Mouse (Mus musculus) CD8-positive naive resting alpha-beta T cell, adult 2 months (primary cell): Measurements from ENCODE around the gene Orc1.
A peak's percentile ranks its signal among the peaks of the same experiment; 100 is the strongest.

Experiments
- DNase-seq, 2 experiments: peaks; one replicate each; pipeline ENCODE4 v3.0.0; 2022; ENCODE audit warnings: low read depth in 2 of 2, low spot score in 2 of 2

Gene Orc1

GRCm38 (mm10) chr4:108578840-108579742 lies at the start of gene Orc1, which contains the start of gene Prpf38a:
TSS of gene Orc1 (plus strand) at chr4:108579423.
TSS of gene Prpf38a (minus strand) at chr4:108579336.
- DNase-seq = peak; percentile 96 to 99

DNA sequence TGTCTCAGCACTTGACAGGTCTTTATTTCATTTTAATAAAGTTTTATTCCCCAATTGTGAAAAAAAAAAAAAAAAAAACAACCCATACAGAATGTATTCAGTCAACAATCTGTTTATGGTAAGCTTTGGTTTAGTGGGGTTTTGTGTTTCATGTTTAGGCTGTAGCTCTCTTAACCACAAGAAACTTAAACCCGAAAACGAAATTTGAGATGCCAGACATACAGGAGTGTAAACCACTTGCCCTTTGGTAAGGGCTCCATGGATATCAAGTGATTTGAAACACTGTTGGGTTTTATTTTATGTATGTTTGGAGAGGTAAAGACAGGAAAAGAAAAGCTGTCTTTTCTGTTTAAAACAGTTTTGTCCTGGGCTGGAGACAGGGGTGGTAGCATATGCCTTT lies 39.5 kb upstream of the Orc1 start:
- no peak for DNase-seq

DNA sequence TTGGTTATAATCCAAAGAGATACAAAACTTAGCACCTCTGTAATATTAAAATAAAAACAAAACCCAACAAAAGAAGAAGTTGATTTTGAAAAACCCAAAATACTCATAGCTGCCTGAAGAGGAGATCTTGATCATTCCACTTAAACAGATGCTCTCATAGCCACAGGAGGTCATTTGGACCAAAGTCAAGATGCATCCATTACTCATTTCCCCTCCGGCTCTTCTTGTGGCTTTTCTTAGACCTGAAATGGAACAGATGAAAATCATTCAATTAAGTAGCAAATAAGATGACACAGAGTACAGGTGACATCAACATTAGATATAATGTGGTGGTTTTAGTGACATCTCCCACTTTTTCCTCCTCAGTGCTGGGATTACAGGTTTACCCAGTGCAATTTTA lies 14.2 kb upstream of the Orc1 start:
- DNase-seq = no peak

GRCm38 (mm10) chr4:108572644-108573043 lies 6.6 kb upstream of the Orc1 start:
- DNase-seq = no peak

- DNase-seq = no peak
Measured at GRCm38 (mm10) chr4:108579743-108580411, 654 bp downstream of the Orc1 start.

DNA sequence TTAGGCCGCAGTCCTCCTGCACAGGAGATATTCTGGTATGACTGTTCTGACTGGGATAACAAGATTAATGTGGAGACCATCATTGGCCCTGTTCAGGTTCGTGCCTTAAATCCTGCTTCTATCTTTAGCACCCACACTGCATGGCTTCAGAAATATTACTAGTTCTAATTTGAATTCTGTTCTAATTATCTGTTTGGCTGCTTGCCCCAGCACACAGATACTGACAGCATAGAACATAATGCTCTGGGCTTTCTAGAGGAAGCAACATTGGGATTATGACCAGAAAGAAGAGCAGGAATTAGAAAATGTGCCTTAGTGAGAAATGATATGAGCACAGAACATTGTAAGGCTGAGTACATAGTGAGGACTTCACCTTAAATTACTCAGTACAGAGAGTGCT lies 14.2 kb downstream of the Orc1 start:
- DNase-seq = no peak

DNA sequence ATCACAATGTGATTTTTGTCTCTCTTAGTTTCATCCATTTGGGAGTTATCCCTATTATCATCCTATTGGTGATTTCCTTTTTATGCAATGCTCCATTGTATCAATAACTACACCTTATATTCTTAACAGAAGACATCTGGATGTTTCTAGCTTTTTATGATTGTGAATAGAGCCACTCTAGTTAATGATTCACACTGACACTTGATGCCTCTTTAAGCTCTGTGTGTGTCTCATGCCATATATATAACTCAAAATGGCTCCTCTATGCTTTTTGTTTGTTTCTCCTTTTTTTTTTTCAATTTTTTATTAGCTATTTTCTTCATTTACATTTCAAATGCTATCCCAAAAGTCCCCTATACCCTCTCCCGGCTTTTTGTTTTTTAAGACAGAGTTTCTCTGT lies 16.6 kb downstream of the Orc1 start:
- no peak for DNase-seq

- DNase-seq = no peak
Measured at GRCm38 (mm10) chr4:108598306-108598705, 19.1 kb downstream of the Orc1 start.

DNA sequence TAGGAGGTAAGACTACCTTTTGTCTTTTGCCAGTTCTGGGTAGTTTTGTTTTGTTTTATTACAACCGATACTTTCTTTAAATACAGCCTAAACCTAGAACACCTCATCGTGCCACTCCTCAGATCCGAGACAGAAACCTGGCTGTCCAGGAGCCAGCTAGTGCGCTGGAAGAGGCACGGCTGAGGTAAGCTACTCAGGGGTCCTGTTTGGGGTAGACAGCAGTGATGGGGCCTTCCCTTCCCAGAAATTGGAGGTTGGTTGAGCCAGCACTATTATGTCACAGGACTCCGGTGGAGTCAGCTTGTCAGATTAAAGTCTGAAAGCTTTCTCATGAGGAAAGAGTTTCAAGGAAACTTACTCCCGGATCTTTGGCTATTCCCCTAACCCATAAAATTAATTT lies 22.6 kb downstream of the Orc1 start:
- no peak for DNase-seq

DNA sequence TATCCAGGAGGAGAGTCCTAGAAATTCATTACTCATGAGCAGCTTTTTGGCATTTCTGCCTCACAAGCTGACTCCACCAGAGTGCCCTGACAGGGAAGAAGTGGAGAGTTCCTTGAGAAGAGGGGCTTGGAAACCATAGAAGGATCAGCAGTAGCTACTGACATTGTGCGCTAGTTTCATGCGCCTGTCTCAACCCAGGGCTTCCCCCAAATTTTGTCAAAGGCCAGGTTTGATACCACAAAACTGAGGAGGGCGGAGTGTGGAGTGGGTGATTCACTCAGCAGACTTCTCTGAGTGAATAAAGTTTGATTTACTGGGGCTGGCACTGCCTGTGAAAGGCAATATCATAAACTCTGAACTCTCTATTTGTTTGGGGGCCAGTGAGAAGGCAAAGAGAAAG lies 29.4 kb downstream of the Orc1 start:
- DNase-seq = no peak

- DNase-seq = no peak
Measured at GRCm38 (mm10) chr4:108610935-108611334, 31.7 kb downstream of the Orc1 start.

- DNase-seq = no peak
Measured at GRCm38 (mm10) chr4:108618586-108618985, 39.4 kb downstream of the Orc1 start.

DNA sequence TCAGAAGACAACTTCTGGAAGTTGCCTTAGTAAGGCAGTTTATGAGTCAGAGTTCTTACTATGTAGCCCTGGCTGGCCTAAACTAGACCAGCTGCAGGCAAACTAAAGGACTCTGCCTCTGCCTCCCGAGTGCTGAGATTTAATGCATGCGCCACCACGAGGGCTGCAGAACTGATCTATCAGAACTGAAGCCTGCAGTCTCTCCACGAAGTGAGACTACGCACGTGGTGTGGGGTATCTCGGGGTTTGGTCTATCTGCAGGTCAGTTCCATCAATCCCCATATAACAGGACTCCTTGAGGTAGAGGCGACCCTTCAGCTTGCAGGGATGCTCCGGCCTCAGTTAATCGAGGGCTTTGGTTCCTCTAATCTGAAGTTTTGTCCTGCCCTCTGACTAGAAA lies 39.9 kb downstream of the Orc1 start:
- DNase-seq = no peak

DNA sequence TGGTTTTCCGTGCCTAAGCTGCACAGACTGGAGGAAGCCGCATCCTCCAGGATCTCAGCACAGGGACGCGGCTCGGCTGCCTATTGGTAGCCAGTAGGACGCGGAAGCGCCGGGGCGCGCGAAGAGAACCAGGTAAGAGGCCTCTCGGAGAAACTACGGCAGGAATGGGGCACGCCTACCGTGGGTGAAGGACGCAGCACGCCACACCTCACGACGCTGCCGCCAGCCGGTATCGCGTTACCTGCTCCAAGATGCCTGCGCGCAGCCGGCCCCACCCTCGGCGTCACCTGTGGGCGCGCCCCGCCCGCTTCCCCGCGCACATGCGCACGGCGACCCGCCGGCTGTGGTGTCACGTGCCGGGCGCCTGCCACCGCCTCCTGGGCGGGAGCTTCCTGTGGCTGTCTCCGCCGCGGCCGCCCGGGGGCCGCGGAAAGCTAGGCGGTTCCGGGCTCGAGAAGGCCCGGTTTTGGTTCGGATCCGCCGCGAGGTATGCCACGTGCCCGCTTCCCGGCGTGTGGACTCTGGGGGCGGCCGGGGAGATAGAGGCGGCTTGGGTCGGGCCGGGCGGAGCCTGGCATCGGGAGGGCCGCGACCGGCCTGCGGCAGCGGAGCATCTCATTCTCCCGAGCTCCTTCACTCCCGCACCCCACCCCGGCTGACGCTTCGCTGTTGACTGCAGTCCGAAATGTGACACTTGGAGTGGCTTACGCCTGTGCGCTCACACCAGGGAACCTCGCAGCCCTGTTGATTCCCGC lies 40.5 kb downstream of the Orc1 start, which contains the start of gene Cc2d1b:
TSS of gene Cc2d1b (plus strand) at position 354 of the 755 bp plus-strand sequence.
- peak; percentile 90 to 91 for DNase-seq

GRCm38 (mm10) chr4:108620536-108620935 lies 41.3 kb downstream of the Orc1 start:
- DNase-seq = no peak

DNA sequence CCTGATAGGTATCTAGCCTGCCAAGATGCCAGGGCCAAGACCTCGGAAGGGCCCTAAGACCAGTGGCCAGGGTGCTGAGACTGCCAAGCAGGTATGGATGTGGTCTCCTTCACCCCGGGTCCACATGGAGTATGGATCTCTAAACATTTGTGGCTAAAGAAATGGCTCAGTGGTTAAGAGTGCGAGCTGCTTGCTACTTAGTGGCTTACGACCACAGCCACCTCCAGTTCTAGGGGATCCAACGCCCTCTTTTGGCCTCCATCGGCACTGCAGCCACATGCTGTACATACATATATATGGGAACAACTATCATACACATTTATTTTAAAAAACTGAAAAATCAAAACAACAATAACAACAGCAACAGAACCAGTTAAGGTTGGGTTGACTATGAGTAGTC lies 42.3 kb downstream of the Orc1 start:
- DNase-seq = peak in 1 of 2 experiments; percentile 29

DNA sequence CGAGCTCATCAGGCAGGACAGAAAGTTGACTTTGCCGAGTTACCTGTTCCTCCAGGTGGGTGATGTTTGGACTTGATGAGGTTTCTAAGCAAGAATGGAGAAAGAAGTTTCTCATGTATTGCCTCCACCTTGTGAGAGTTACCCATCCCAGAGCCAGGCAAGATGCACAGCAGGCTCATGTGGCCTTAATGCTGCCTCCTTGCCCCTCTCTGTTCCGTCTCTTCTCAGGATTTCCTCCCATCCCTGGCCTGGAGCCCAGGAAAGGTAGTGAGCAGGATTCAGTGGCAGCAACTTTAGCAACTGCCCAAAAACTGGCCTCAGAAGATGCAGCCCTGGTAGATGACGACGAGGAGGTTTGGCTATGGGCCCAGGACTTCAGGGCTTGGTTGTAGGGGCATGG lies 47.8 kb downstream of the Orc1 start:
- no peak for DNase-seq

DNA sequence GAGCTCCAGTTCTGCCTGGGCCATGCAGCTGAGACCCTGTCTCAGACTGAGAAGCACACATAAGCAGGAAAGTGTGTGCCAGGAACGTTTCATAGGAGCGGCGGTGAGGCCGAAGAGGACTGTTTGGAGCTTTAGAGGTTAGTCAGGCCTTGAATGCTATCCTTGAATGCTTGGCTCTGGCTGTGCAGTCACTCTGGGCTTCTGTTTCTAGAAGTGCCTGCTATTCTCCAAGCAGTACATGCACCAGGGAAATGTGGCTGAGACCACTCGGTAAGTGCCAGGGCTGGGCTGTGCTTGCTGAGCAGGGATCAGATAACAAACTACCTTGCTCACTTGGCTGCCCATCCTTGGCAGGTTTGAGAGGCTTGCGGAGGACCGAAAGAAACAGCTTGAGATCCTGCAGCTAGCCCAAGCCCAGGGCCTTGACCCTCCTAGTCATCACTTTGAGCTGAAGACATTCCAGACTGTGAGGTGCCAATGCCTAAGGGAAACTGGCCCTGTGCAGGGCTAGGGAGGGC lies 50.2 kb downstream of the Orc1 start:
- no peak for DNase-seq

DNA sequence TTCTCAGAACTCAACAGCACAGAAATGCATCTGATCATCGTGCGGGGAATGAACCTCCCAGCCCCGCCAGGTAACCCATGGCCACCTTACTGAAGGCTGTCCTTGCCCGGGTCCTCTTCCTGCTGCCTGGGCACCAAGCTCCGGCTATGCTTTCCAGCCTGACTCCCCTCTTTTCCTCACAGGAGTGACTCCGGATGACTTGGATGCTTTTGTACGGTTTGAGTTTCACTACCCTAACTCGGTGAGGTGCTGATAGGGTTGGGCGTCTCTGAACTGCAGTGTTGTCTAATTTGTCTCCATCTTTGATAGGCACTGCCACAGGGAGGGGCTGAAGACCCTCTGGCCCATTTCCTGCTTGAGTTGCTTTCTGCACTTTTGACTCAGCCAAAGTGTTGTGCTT lies 50.9 kb downstream of the Orc1 start:
- DNase-seq = no peak

DNA sequence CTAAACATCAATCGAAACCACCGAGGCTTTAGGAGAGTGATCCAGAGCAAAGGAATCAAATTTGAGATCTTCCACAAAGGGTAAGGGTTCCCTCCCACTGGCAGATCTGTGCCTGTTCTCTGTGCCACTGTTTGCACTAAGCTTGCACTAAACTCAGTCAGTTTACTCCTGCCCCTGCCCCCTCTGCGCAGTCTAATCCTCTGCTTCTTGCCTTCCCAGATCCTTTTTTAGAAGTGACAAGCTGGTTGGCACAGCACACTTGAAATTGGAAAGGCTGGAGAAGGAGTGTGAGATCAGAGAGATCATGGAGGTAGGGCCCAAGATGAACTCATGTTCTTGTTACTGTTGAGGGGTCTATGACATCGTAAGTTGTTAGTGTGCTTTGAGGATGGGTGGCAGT lies 52.4 kb downstream of the Orc1 start:
- DNase-seq = no peak

GRCm38 (mm10) chr4:108633703-108634102 lies 54.5 kb downstream of the Orc1 start:
- DNase-seq = no peak
